Mouse (Mus musculus) lung, adult 2 months (tissue): ENCODE data around the gene Fam174a.

Experiments used
- CTCF ChIP-seq: fragments of 200-500 bp; IDR thresholded peaks from 2 replicates; pipeline ENCODE4 v1.5.1; 2011; ENCODE audit warnings: mild to moderate bottlenecking, low read length, control low read depth; ENCODE audit not compliant: insufficient read depth
- POLR2A ChIP-seq: fragments of 200-500 bp; IDR thresholded peaks from 2 replicates; pipeline ENCODE4 v1.6.1; 2011; ENCODE audit warnings: low read depth, mild to moderate bottlenecking, control low read depth, low read length, borderline replicate concordance; ENCODE audit errors: extremely low read depth

- TF ChIP-seq POLR2A, result no peak
- TF ChIP-seq CTCF, result no peak
Observed at GRCm38 (mm10) chr1:95273321-95273720, 40.1 kb upstream of the Fam174a start.
